Mouse (Mus musculus): ENCODE results near the gene Cmtm2b. TPM values are rescaled to one million over a fixed set of nuclear protein-coding genes. Genes with fewer than 3 reads are reported as not detected.
"Not testable (repeated sequence)": the region's sequence is repeated elsewhere in the genome, so short reads cannot be mapped to it uniquely, and the experiment has no call there.

Gene Cmtm2b
- polyA plus RNA-seq (2015; fragmentation: Nextera tagmentation; extraction: Ambion mirVana) = not detected in 2 replicates

GRCm38 (mm10) chr8:104321930-104322329 is at the start of gene Cmtm2b:
Gene Cmtm2b, plus strand, starts transcription at chr8:104322230.
- H3K9ac ChIP-seq (ENCODE audit: low read depth, low read length); ATAC-seq (replicated peaks; ENCODE audit: low FRiP score, low read depth); H3K4me3 ChIP-seq (replicated peaks; ENCODE audit: low read depth, low read length); H3K4me1 ChIP-seq (replicated peaks; ENCODE audit: insufficient read depth, low read length); H3K27me3 ChIP-seq (ENCODE audit: insufficient read depth, low read length); H3K36me3 ChIP-seq (ENCODE audit: insufficient read depth, low read length); H3K9me3 ChIP-seq (replicated peaks; ENCODE audit: low read length); H3K27ac ChIP-seq; DNase-seq (ENCODE audit: low spot score); H3K4me2 ChIP-seq (ENCODE audit: low read length): not testable (repeated sequence)
- 85% methylated on average over 12 of the region's 12 CpGs for WGBS

- not testable (repeated sequence) for H3K4me1 ChIP-seq (replicated peaks; ENCODE audit: insufficient read depth, low read length)
Observed at GRCm38 (mm10) chr8:104293081-104293480, 28.9 kb upstream of the Cmtm2b start, which contains the start of gene Cmtm2a. Gene Cmtm2a, minus strand, starts transcription at chr8:104293181.

GRCm38 (mm10) chr8:104294396-104294795 is 27.6 kb upstream of the Cmtm2b start:
- Histone ChIP-seq H3K9me3 (replicated peaks; ENCODE audit: low read length) (no peaks in the 10 kb centered on the region), H3K9ac (ENCODE audit: low read depth, low read length) (no peak overlapping the region), H3K36me3 (ENCODE audit: insufficient read depth, low read length) (no peaks in the 10 kb centered on the region), H3K4me3 (replicated peaks; ENCODE audit: low read depth, low read length) (no peak overlapping the region), H3K27me3 (ENCODE audit: insufficient read depth, low read length) (no peaks in the 10 kb centered on the region), H3K27ac (no peak overlapping the region), H3K4me1 (replicated peaks; ENCODE audit: insufficient read depth, low read length) (no peaks in the 10 kb centered on the region), H3K4me2 (ENCODE audit: low read length) (no peak overlapping the region)
- no peak for ATAC-seq (replicated peaks; ENCODE audit: low FRiP score, low read depth)
- DNase-seq (ENCODE audit: low spot score) = no peak
- TF ChIP-seq CTCF (IDR thresholded peaks at IDR 0.05; ENCODE audit: low read depth) = no peak
- 80% methylated on average over 1 of the region's 1 CpGs for WGBS

More at GRCm38 (mm10) chr8:104293081-104293480, 28.9 kb upstream of the Cmtm2b start, which contains the start of gene Cmtm2a:
- not testable (repeated sequence) for ATAC-seq (replicated peaks; ENCODE audit: low FRiP score, low read depth); H3K27me3 ChIP-seq (ENCODE audit: insufficient read depth, low read length); H3K4me3 ChIP-seq (replicated peaks; ENCODE audit: low read depth, low read length); H3K27ac ChIP-seq; H3K9ac ChIP-seq (ENCODE audit: low read depth, low read length); H3K36me3 ChIP-seq (ENCODE audit: insufficient read depth, low read length); H3K4me2 ChIP-seq (ENCODE audit: low read length); DNase-seq (ENCODE audit: low spot score); H3K9me3 ChIP-seq (replicated peaks; ENCODE audit: low read length)
- 85% methylated on average over 12 of the region's 12 CpGs for WGBS

- H3K27ac ChIP-seq; H3K4me2 ChIP-seq (ENCODE audit: low read length); H3K4me3 ChIP-seq (replicated peaks; ENCODE audit: low read depth, low read length); ATAC-seq (replicated peaks; ENCODE audit: low FRiP score, low read depth); H3K9me3 ChIP-seq (replicated peaks; ENCODE audit: low read length); H3K36me3 ChIP-seq (ENCODE audit: insufficient read depth, low read length); H3K9ac ChIP-seq (ENCODE audit: low read depth, low read length); H3K4me1 ChIP-seq (replicated peaks; ENCODE audit: insufficient read depth, low read length); H3K27me3 ChIP-seq (ENCODE audit: insufficient read depth, low read length): not testable (repeated sequence)
- peak; percentile 27 for DNase-seq (ENCODE audit: low spot score)
- WGBS = 17% methylated on average over 3 of the region's 3 CpGs
Observed at GRCm38 (mm10) chr8:104301577-104301976, 20.5 kb upstream of the Cmtm2b start.

- H3K36me3 ChIP-seq (ENCODE audit: insufficient read depth, low read length); DNase-seq (ENCODE audit: low spot score); H3K27me3 ChIP-seq (ENCODE audit: insufficient read depth, low read length); H3K27ac ChIP-seq; H3K4me2 ChIP-seq (ENCODE audit: low read length); ATAC-seq (replicated peaks; ENCODE audit: low FRiP score, low read depth); H3K9me3 ChIP-seq (replicated peaks; ENCODE audit: low read length); H3K4me1 ChIP-seq (replicated peaks; ENCODE audit: insufficient read depth, low read length); H3K4me3 ChIP-seq (replicated peaks; ENCODE audit: low read depth, low read length); H3K9ac ChIP-seq (ENCODE audit: low read depth, low read length): not testable (repeated sequence)
- 88% methylated on average over 4 of the region's 4 CpGs for WGBS
Observed at GRCm38 (mm10) chr8:104302536-104302935, 19.5 kb upstream of the Cmtm2b start.

GRCm38 (mm10) chr8:104304962-104305361 is 17.1 kb upstream of the Cmtm2b start:
- Histone ChIP-seq H3K4me2 (ENCODE audit: low read length) (no peak overlapping the region), H3K9ac (ENCODE audit: low read depth, low read length) (no peak overlapping the region), H3K9me3 (replicated peaks; ENCODE audit: low read length) (no peaks in the 10 kb centered on the region), H3K4me1 (replicated peaks; ENCODE audit: insufficient read depth, low read length) (no peaks in the 10 kb centered on the region), H3K27ac (no peak overlapping the region), H3K4me3 (replicated peaks; ENCODE audit: low read depth, low read length) (no peak overlapping the region), H3K36me3 (ENCODE audit: insufficient read depth, low read length) (no peaks in the 10 kb centered on the region), H3K27me3 (ENCODE audit: insufficient read depth, low read length) (no peaks in the 10 kb centered on the region)
- WGBS = 84% methylated on average over 11 of the region's 11 CpGs
- TF ChIP-seq CTCF (IDR thresholded peaks at IDR 0.05; ENCODE audit: low read depth) = no peak
- ATAC-seq (replicated peaks; ENCODE audit: low FRiP score, low read depth) (no peak), DNase-seq (ENCODE audit: low spot score) (no peak)

GRCm38 (mm10) chr8:104308341-104308740 is 13.7 kb upstream of the Cmtm2b start:
- not testable (repeated sequence) for H3K4me2 ChIP-seq (ENCODE audit: low read length); H3K4me1 ChIP-seq (replicated peaks; ENCODE audit: insufficient read depth, low read length); H3K27me3 ChIP-seq (ENCODE audit: insufficient read depth, low read length); H3K27ac ChIP-seq; H3K9ac ChIP-seq (ENCODE audit: low read depth, low read length); ATAC-seq (replicated peaks; ENCODE audit: low FRiP score, low read depth); H3K9me3 ChIP-seq (replicated peaks; ENCODE audit: low read length); DNase-seq (ENCODE audit: low spot score); H3K36me3 ChIP-seq (ENCODE audit: insufficient read depth, low read length); H3K4me3 ChIP-seq (replicated peaks; ENCODE audit: low read depth, low read length)
- WGBS = 45% methylated on average over 6 of the region's 6 CpGs

- not testable (repeated sequence) for DNase-seq (ENCODE audit: low spot score); H3K36me3 ChIP-seq (ENCODE audit: insufficient read depth, low read length); H3K27ac ChIP-seq; H3K4me2 ChIP-seq (ENCODE audit: low read length); ATAC-seq (replicated peaks; ENCODE audit: low FRiP score, low read depth); H3K9me3 ChIP-seq (replicated peaks; ENCODE audit: low read length); H3K27me3 ChIP-seq (ENCODE audit: insufficient read depth, low read length); H3K9ac ChIP-seq (ENCODE audit: low read depth, low read length); H3K4me1 ChIP-seq (replicated peaks; ENCODE audit: insufficient read depth, low read length); H3K4me3 ChIP-seq (replicated peaks; ENCODE audit: low read depth, low read length)
- WGBS = 89% methylated on average over 33 of the region's 36 CpGs
Observed at GRCm38 (mm10) chr8:104309441-104310155, 12.4 kb upstream of the Cmtm2b start, which contains the start of the genes Gm45711 and Cmtm1. Gene Gm45711, minus strand, starts transcription at chr8:104310081. Gene Cmtm1, minus strand, starts transcription at chr8:104310145.

- 89% methylated on average over 3 of the region's 3 CpGs for WGBS
- H3K9ac ChIP-seq (ENCODE audit: low read depth, low read length); H3K27me3 ChIP-seq (ENCODE audit: insufficient read depth, low read length); H3K27ac ChIP-seq; H3K4me2 ChIP-seq (ENCODE audit: low read length); H3K4me3 ChIP-seq (replicated peaks; ENCODE audit: low read depth, low read length); H3K4me1 ChIP-seq (replicated peaks; ENCODE audit: insufficient read depth, low read length); H3K36me3 ChIP-seq (ENCODE audit: insufficient read depth, low read length); H3K9me3 ChIP-seq (replicated peaks; ENCODE audit: low read length); DNase-seq (ENCODE audit: low spot score); ATAC-seq (replicated peaks; ENCODE audit: low FRiP score, low read depth): not testable (repeated sequence)
Observed at GRCm38 (mm10) chr8:104312023-104312422, 10.0 kb upstream of the Cmtm2b start.

Measured in kidney, postnatal 0 days (tissue).